Mouse (Mus musculus) heart, embryonic 15.5 days (tissue): ENCODE results near the gene 4931422A03Rik. TPM values are rescaled to one million over a fixed set of nuclear protein-coding genes. Genes with fewer than 3 reads are reported as not detected.

Experiments used
- ATAC-seq: fragments of 200-750 bp; cut with Nextera tagmentation; replicated peaks from 2 replicates; pipeline ENCODE4 v1.8.0; 2017; ENCODE audit warnings: low read depth, moderate TSS enrichment; ENCODE audit not compliant: insufficient number of reproducible peaks, insufficient read depth, low FRiP score
- H3K27ac ChIP-seq: fragments of 300-500 bp; sonication (generic); 2 replicates; pipeline ENCODE4 v1.5.1; 2015; ENCODE audit warnings: mild to moderate bottlenecking, inconsistent platforms
- H3K27me3 ChIP-seq: fragments of 300-500 bp; sonication (generic); 2 replicates; pipeline ENCODE4 v1.6.1; 2015; ENCODE audit warnings: inconsistent platforms
- H3K36me3 ChIP-seq: fragments of 300-500 bp; sonication (generic); 2 replicates; pipeline ENCODE4 v1.6.1; 2015; ENCODE audit warnings: mild to moderate bottlenecking, inconsistent platforms
- H3K4me1 ChIP-seq: fragments of 300-500 bp; sonication (generic); replicated peaks from 2 replicates; pipeline ENCODE4 v1.6.1; 2015; ENCODE audit warnings: inconsistent platforms
- H3K4me2 ChIP-seq: fragments of 300-500 bp; sonication (generic); 2 replicates; pipeline ENCODE4 v1.6.1; 2015; ENCODE audit warnings: inconsistent platforms, mild to moderate bottlenecking, moderate library complexity
- H3K4me3 ChIP-seq: fragments of 300-500 bp; sonication (generic); 2 replicates; pipeline ENCODE4 v1.5.1; 2015; ENCODE audit warnings: mild to moderate bottlenecking, inconsistent platforms
- H3K9ac ChIP-seq: fragments of 300-500 bp; sonication (generic); 2 replicates; pipeline ENCODE4 v1.6.1; 2015; ENCODE audit warnings: mild to moderate bottlenecking, inconsistent platforms
- H3K9me3 ChIP-seq: fragments of 300-500 bp; sonication (generic); replicated peaks from 2 replicates; pipeline ENCODE4 v1.6.1; 2016; ENCODE audit warnings: inconsistent platforms
- WGBS: fragments of 180-500 bp; shearing (Covaris S2); methylation state at CpG from one replicate; pipeline ENCODE4 v1.1.7; 2015; ENCODE audit warnings: mixed read lengths; 5-methylcytosine and 5-hydroxymethylcytosine counted together
- polyA plus RNA-seq: library from polyadenylated mRNA; unstranded; fragments of >200 nt; fragmentation: Nextera tagmentation; extraction: Ambion mirVana; gene quantifications from 2 replicates; pipeline ENCODE4 v1.2.1, GENCODE M21; 2015

4931422A03Rik gene
- polyA plus RNA-seq, 1 experiment from 2014 or later = 1.8 TPM

DNA sequence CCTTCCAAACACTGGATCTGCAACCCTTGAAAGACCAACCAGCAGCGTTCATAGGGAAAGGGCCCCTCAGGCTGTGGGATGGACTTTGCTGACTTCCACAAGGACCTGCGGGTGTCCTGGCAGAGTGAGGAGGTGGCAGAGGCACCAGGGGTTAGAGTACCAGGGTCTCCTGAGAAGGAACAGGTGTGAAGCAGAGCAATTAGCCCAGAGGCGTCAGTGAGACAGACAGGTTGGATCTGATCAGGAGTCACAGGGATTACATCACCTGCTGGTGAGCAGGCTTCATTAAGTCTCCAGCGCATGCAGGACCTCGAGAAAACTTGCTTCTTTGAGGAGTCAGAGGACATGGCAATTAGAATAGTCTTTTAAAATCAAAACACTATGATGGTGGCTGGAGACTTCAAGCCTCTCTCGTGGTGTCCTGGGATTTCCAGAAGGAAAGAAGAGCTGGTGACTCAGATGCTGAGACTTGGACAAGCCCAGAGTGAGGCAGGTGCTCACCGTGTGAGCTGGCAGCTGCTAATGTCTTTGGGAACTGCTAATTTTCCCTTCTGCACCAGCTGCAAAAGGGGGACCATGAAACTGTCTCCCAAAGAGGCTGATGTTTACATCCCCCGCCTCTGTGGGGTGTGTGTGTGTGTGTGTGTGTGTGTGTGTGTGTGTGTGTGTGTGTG is 80.0 kb downstream of the 4931422A03Rik start:
- no peak for ATAC-seq
- Histone ChIP-seq H3K27ac (no peak overlapping the region), H3K27me3 (peaks cover 27% of the 10 kb centered on the region), H3K4me3 (no peak overlapping the region), H3K9me3 (no peaks in the 10 kb centered on the region), H3K36me3 (no peaks in the 10 kb centered on the region), H3K4me2 (no peak overlapping the region), H3K9ac (no peak overlapping the region), H3K4me1 (0 out of 2 replicates have a peak, but pooled peaks cover 3% of the 10 kb centered on the region)
- 67% methylated on average over 8 of the region's 8 CpGs for WGBS

GRCm38 (mm10) chr2:103946892-103947291 is 81.3 kb downstream of the 4931422A03Rik start:
- peaks cover 17% of the 10 kb centered on the region; the same call in 1 of the 2 replicates for H3K27me3 ChIP-seq
- 65% methylated on average over 8 of the region's 8 CpGs for WGBS
- H3K36me3 ChIP-seq = no peaks in the 10 kb centered on the region
- H3K4me1 ChIP-seq = 0 out of 2 replicates have a peak, but pooled peaks cover 3% of the 10 kb centered on the region
- H3K9me3 ChIP-seq = no peaks in the 10 kb centered on the region
- H3K4me3 ChIP-seq = no peak overlapping the region
- no peak overlapping the region for H3K4me2 ChIP-seq
- ATAC-seq = no peak
- H3K27ac ChIP-seq = no peak overlapping the region
- H3K9ac ChIP-seq = no peak overlapping the region

DNA sequence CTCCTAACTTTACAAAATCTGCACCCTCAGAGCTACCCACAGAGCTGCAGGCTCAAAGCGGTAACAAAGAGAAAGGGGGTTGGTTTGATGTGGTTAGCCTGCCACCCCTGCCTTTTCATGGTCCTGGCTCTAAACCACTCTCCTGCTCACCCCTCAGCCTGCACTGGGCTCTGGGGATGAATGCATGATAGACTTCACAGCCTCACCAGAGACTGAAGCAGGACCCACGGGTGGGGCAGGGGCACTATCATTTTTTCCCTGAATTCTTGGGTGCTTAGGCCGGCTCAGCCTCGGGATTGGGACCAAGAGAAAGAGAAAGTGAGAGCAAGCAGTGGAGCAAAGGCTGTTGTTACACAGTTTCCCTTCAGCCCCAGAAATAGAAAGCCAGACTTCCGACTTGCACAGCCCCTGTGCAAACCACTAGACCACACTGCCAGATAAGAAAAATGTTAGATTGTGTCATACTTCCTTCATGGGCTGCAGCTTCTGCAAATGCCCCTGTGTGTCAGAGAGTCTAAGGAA is 82.5 kb downstream of the 4931422A03Rik start:
- no peak overlapping the region for H3K27ac ChIP-seq
- no peak for ATAC-seq
- 53% methylated on average over 5 of the region's 5 CpGs for WGBS

GRCm38 (mm10) chr2:103944859-103945258 is 83.3 kb downstream of the 4931422A03Rik start:
- 78% methylated on average over 2 of the region's 2 CpGs for WGBS
- Histone ChIP-seq H3K36me3 (no peaks in the 10 kb centered on the region), H3K9ac (no peak overlapping the region), H3K27ac (no peak overlapping the region), H3K4me3 (no peak overlapping the region), H3K4me1 (0 out of 2 replicates have a peak, but pooled peaks cover 3% of the 10 kb centered on the region), H3K27me3 (peaks cover 17% of the 10 kb centered on the region; the same call in 1 of the 2 replicates), H3K9me3 (no peaks in the 10 kb centered on the region), H3K4me2 (no peak overlapping the region)
- no peak for ATAC-seq

More for the DNA sequence above, 82.5 kb downstream of the 4931422A03Rik start:
- no peaks in the 10 kb centered on the region for H3K36me3 ChIP-seq
- H3K27me3 ChIP-seq = peaks cover 17% of the 10 kb centered on the region; the same call in 1 of the 2 replicates
- H3K4me2 ChIP-seq = no peak overlapping the region
- H3K4me1 ChIP-seq = 0 out of 2 replicates have a peak, but pooled peaks cover 3% of the 10 kb centered on the region
- H3K9ac ChIP-seq = no peak overlapping the region
- H3K9me3 ChIP-seq = no peaks in the 10 kb centered on the region
- H3K4me3 ChIP-seq = no peak overlapping the region

- no peaks in the 10 kb centered on the region for H3K9me3 ChIP-seq
- no peak overlapping the region for H3K4me3 ChIP-seq
- no peak overlapping the region for H3K4me2 ChIP-seq
- H3K4me1 ChIP-seq = 0 out of 2 replicates have a peak, but pooled peaks cover 3% of the 10 kb centered on the region
- no peak overlapping the region for H3K9ac ChIP-seq
- H3K36me3 ChIP-seq = no peaks in the 10 kb centered on the region
- H3K27me3 ChIP-seq = 0 out of 2 replicates have a peak, but pooled peaks cover 8% of the 10 kb centered on the region
- 60% methylated on average over 3 of the region's 3 CpGs for WGBS
- no peak for ATAC-seq
- no peak overlapping the region for H3K27ac ChIP-seq
Observed at GRCm38 (mm10) chr2:103941085-103941484, 87.1 kb downstream of the 4931422A03Rik start.

GRCm38 (mm10) chr2:103939003-103939402 is 89.2 kb downstream of the 4931422A03Rik start:
- H3K4me2 ChIP-seq = no peak overlapping the region
- H3K9ac ChIP-seq = no peak overlapping the region
- H3K4me1 ChIP-seq = no peaks in the 10 kb centered on the region
- H3K36me3 ChIP-seq = no peaks in the 10 kb centered on the region
- no peak for ATAC-seq
- no peaks in the 10 kb centered on the region for H3K9me3 ChIP-seq
- H3K27me3 ChIP-seq = no peaks in the 10 kb centered on the region
- no peak overlapping the region for H3K4me3 ChIP-seq
- no peak overlapping the region for H3K27ac ChIP-seq

DNA sequence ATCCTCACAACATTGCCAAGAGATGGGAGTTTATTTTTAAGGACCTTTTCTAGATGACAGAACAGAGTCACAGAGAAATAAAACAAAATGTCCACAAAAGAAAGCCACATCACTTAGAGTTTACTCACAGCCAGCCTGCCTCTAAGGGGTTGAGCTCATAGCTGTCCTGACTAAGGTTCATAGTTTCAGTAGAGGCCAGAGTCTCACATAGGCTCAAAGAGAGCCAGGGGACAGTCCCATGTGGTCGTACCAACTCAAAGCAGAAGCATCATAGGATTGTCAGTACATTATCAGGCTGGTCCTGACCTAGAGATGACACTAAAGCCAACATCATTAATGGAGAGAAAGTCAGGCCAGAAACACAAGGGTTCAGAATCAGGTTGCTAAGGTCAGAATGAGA is 89.6 kb downstream of the 4931422A03Rik start:
- no peaks in the 10 kb centered on the region for H3K9me3 ChIP-seq
- H3K9ac ChIP-seq = no peak overlapping the region
- no peak for ATAC-seq
- H3K27ac ChIP-seq = no peak overlapping the region
- H3K27me3 ChIP-seq = no peaks in the 10 kb centered on the region
- 61% methylated on average over 1 of the region's 1 CpGs for WGBS
- H3K36me3 ChIP-seq = no peaks in the 10 kb centered on the region
- no peak overlapping the region for H3K4me3 ChIP-seq
- no peak overlapping the region for H3K4me2 ChIP-seq
- H3K4me1 ChIP-seq = no peaks in the 10 kb centered on the region

DNA sequence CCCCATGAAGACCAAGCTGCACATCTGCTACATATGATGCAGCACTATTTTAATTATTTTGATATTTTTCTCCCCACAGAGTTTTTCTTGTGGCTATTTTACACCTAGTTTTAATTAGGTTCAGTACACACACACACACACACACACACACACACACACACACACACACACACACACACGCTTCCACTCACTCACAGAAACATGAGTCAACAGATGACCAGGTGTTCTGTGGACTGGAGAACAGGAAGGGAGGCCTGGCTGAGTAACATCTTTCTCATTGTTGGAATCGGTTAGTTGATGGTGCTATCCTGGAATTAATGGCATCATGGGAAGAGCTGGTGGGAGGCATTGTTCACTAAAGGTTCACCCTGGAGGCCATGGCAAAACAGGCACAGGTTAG is 90.5 kb downstream of the 4931422A03Rik start:
- Histone ChIP-seq H3K9me3 (no peaks in the 10 kb centered on the region), H3K27me3 (no peaks in the 10 kb centered on the region), H3K4me1 (no peaks in the 10 kb centered on the region), H3K4me3 (no peak overlapping the region), H3K36me3 (no peaks in the 10 kb centered on the region), H3K27ac (no peak overlapping the region), H3K4me2 (no peak overlapping the region), H3K9ac (no peak overlapping the region)
- ATAC-seq = no peak
- WGBS = 71% methylated on average over 2 of the region's 2 CpGs

GRCm38 (mm10) chr2:103936666-103937065 is 91.5 kb downstream of the 4931422A03Rik start:
- H3K4me2 ChIP-seq = no peak overlapping the region
- H3K4me1 ChIP-seq = no peaks in the 10 kb centered on the region
- no peaks in the 10 kb centered on the region for H3K9me3 ChIP-seq
- H3K36me3 ChIP-seq = no peaks in the 10 kb centered on the region
- H3K27me3 ChIP-seq = no peaks in the 10 kb centered on the region
- no peak overlapping the region for H3K27ac ChIP-seq
- no peak overlapping the region for H3K9ac ChIP-seq
- no peak for ATAC-seq
- no peak overlapping the region for H3K4me3 ChIP-seq
- 87% methylated on average over 2 of the region's 2 CpGs for WGBS

DNA sequence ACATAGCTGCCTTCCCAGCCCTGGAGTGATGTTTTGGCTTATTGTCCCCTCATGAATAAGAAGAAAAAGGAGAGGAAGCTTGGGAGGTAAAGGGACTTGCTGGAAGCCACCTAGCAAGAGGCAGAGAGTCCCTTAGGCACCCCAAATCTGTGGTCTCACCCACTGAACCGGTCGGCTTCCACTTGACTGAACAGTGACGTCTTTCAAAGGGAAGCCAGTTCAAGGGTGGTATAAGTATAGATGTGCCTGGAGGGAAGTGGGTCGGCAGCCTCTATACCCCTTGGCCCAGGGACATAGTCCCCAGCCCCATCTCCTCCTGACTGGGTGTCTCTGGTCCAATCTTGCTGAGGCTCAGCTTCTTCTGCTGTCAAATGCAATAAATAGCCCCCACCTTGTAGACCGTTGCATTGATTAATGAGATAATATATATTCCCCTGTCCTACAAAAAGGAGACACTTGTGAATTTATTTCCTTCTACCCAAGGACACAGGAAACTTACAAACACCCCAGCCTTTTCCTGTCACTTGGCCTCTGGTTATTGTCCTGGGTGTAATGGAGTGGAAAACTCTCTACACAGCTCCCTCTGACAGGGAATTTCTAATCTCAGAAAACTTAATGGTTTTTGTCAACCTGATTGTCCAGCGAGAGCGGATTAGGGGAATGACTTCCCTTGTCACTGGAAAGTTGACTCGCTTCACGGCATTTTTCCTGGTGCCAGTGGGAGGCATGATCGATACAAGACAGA is 92.3 kb downstream of the 4931422A03Rik start:
- ATAC-seq = no peak
- no peaks in the 10 kb centered on the region for H3K4me1 ChIP-seq
- no peaks in the 10 kb centered on the region for H3K9me3 ChIP-seq
- WGBS = 58% methylated on average over 10 of the region's 10 CpGs
- H3K9ac ChIP-seq = no peak overlapping the region
- no peaks in the 10 kb centered on the region for H3K36me3 ChIP-seq
- H3K27me3 ChIP-seq = no peaks in the 10 kb centered on the region
- no peak overlapping the region for H3K4me3 ChIP-seq
- H3K4me2 ChIP-seq = no peak overlapping the region
- H3K27ac ChIP-seq = no peak overlapping the region

DNA sequence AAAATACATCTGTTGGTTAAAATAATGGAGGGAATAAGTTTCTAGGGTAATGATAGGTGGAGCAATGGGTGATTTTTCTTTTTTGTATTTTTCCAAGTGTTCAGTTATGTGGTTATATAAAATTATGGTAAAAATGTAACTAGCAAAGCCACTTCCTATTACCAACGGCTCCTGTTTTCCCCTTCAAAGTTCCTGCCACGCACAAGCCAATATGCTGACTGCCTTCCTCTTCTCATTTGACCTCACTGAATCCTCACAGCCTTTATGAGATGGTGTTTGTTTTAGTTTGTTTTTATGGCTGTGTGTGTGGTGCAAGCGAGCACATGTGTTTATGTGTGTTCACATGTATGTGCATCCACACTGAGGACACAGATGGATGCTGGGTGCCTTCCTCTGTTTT is 93.5 kb downstream of the 4931422A03Rik start:
- WGBS = 73% methylated on average over 3 of the region's 3 CpGs
- ATAC-seq = no peak
- H3K9ac ChIP-seq = no peak overlapping the region
- no peak overlapping the region for H3K4me3 ChIP-seq
- no peak overlapping the region for H3K27ac ChIP-seq
- no peaks in the 10 kb centered on the region for H3K27me3 ChIP-seq
- no peaks in the 10 kb centered on the region for H3K36me3 ChIP-seq
- no peak overlapping the region for H3K4me2 ChIP-seq
- H3K4me1 ChIP-seq = no peaks in the 10 kb centered on the region
- H3K9me3 ChIP-seq = no peaks in the 10 kb centered on the region
